Mouse (Mus musculus): ENCODE data around the gene Nell1. TPM values are rescaled to one million over a fixed set of nuclear protein-coding genes. Genes with fewer than 3 reads are reported as not detected.

Gene Nell1
- polyA plus RNA-seq, 1 experiment: 0.28 TPM

DNA sequence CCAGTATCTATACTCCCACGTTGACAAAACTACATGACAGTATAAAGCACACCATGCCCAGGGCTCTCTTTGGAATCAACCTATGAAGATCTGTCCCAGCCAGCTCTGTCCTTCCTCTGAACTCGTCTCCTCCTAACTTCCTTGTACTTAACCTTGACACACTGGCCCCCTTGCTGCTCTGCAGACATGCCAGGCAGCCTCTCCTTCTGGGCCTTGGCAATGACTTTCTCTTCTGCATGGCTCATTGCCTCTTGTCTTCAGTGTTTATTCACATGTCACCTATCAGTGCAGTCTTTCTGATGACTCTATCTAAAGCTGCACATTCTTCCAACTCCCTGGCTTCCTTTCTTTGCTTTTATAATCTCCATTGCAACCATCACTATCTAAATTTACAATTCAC is 376.9 kb downstream of the Nell1 start:
- 53% methylated on average over 2 of the region's 2 CpGs for WGBS
- Histone ChIP-seq H3K4me3 (replicated peaks; ENCODE audit: extremely low read depth, low read depth, low read length) (no peak overlapping the region), H3K4me1 (ENCODE audit: control insufficient read depth, insufficient read depth, low read length) (no peaks in the 10 kb centered on the region)
- TF ChIP-seq POLR2A (IDR thresholded peaks at IDR 0.05; ENCODE audit: borderline replicate concordance, extremely low read depth, low read depth, low read length): no peak
- no peak for TF ChIP-seq CTCF (IDR thresholded peaks at IDR 0.05; ENCODE audit: insufficient read depth, low read length)
- no peak for DNase-seq

DNA sequence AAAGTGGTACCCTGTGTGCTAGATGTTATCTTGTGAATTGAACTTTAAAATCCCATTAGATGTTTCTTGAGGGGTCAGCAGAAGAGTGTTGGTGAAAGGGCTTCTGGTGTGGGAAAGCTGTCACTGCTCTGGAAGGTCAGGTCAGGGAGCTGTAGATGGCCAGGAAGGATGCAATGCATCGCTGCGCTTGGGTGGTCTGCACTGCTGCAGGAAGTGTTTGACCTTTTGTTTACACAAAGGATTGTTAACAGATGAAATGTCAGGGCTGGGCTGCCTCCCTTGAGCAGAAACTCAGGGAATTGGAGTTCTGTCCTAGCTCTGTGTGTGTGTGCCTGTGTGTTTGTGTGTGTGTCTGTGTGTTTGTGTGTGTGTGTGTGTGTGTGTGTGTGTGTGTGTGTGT is 382.5 kb downstream of the Nell1 start:
- Histone ChIP-seq H3K4me3 (replicated peaks; ENCODE audit: extremely low read depth, low read depth, low read length) (no peak overlapping the region), H3K4me1 (ENCODE audit: control insufficient read depth, insufficient read depth, low read length) (no peaks in the 10 kb centered on the region; the same call in 1 of the 2 replicates)
- TF ChIP-seq CTCF (IDR thresholded peaks at IDR 0.05; ENCODE audit: insufficient read depth, low read length) (no peak), POLR2A (IDR thresholded peaks at IDR 0.05; ENCODE audit: borderline replicate concordance, extremely low read depth, low read depth, low read length) (no peak)
- no peak for DNase-seq
- 9% methylated on average over 2 of the region's 2 CpGs for WGBS

DNA sequence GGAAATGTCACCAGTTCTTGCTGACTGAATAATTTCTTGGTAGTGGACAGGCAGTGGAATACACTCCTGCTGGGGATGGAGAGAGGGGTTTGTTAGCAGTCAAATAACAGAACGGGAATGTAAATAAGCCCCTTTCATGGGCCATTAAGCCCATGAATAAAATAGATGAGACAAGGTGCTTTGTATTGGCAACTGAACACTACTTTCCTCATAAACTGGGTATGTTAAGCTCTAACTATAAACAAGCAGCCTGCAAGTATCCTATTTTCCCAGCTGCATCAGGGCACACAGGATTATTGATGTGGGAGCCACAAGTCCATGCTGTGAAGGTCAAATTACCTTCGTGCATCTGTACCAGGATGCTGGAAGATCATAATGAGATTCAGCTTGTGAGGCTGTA is 387.4 kb downstream of the Nell1 start:
- Histone ChIP-seq H3K4me3 (replicated peaks; ENCODE audit: extremely low read depth, low read depth, low read length) (no peak overlapping the region), H3K4me1 (ENCODE audit: control insufficient read depth, insufficient read depth, low read length) (no peaks in the 10 kb centered on the region; the same call in 1 of the 2 replicates)
- WGBS: 51% methylated on average over 2 of the region's 2 CpGs
- TF ChIP-seq POLR2A (IDR thresholded peaks at IDR 0.05; ENCODE audit: borderline replicate concordance, extremely low read depth, low read depth, low read length): no peak
- TF ChIP-seq CTCF (IDR thresholded peaks at IDR 0.05; ENCODE audit: insufficient read depth, low read length): no peak
- no peak for DNase-seq

DNA sequence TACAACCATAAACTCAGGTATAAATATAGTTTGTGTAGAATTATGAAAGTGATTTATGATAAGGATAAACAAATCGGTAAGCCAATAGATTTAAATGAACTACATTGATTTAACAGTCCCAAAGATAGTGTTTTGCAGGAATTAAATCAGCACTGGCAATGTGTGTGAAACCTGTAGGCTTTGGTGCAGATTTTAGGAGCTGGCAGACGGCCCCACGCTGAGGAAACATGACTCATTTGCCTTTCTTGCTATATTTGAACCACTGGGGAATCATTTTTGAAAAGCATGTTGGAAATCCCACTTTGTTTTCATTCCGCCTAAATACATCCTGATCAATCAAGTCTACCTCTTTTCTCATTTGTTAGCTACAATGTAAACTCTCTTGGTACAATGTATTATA is 400.2 kb downstream of the Nell1 start:
- no peak for DNase-seq
- TF ChIP-seq POLR2A (IDR thresholded peaks at IDR 0.05; ENCODE audit: borderline replicate concordance, extremely low read depth, low read depth, low read length) (no peak), CTCF (IDR thresholded peaks at IDR 0.05; ENCODE audit: insufficient read depth, low read length) (no peak)
- Histone ChIP-seq H3K4me3 (replicated peaks; ENCODE audit: extremely low read depth, low read depth, low read length) (no peak overlapping the region), H3K4me1 (ENCODE audit: control insufficient read depth, insufficient read depth, low read length) (no peaks in the 10 kb centered on the region)
- WGBS: 77% methylated on average over 4 of the region's 4 CpGs

DNA sequence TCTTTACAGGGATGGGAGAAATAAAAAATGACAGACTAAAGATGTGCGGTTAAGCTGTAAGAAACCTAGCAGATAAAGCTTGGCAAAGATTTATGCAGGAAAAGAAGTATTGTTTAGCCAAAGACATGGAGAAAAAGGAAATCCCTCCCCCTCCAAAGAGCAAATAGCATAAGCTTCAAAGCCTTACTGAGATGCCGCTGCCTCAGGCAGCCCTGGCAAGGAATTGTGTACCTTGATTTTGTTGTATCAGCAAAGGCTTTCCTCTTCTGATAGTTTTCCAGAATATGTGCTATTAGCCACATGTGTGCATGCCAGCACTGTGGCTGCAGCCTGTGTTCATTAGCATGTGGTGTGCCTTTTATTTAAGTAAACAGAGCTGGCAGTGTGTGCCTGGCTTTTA is 435.8 kb downstream of the Nell1 start:
- no peak for DNase-seq
- TF ChIP-seq CTCF (IDR thresholded peaks at IDR 0.05; ENCODE audit: insufficient read depth, low read length): no peak
- TF ChIP-seq POLR2A (IDR thresholded peaks at IDR 0.05; ENCODE audit: borderline replicate concordance, extremely low read depth, low read depth, low read length): no peak
- Histone ChIP-seq H3K4me3 (replicated peaks; ENCODE audit: extremely low read depth, low read depth, low read length) (no peak overlapping the region), H3K4me1 (ENCODE audit: control insufficient read depth, insufficient read depth, low read length) (no peaks in the 10 kb centered on the region)
- whole genome bisulfite sequencing: 24% methylated on average over 2 of the region's 2 CpGs

DNA sequence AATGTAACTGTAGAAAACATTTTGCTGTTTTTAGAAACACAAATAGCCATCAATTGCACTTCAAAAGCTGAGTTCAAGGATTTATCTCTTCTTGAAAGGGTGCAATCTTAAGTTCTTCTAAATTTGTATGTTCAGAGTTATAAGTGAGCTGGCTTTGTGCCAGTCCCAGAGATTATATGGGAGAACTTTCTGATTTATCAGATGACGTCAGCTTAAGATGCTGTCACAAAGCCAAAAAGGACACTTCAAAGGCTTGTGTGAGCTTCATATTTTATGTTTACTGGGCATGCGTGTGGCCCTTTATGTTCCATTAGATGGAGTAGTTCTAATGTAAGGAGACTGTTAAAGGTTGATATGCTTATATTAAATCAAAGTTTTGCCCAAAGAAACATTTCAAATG is 445.3 kb downstream of the Nell1 start:
- no peak for DNase-seq
- H3K4me1 ChIP-seq (ENCODE audit: control insufficient read depth, insufficient read depth, low read length): no peaks in the 10 kb centered on the region
- H3K4me3 ChIP-seq (replicated peaks; ENCODE audit: extremely low read depth, low read depth, low read length): no peak overlapping the region
- WGBS: 50% methylated on average over 2 of the region's 2 CpGs
- no peak for TF ChIP-seq CTCF (IDR thresholded peaks at IDR 0.05; ENCODE audit: insufficient read depth, low read length)
- TF ChIP-seq POLR2A (IDR thresholded peaks at IDR 0.05; ENCODE audit: borderline replicate concordance, extremely low read depth, low read depth, low read length): no peak

DNA sequence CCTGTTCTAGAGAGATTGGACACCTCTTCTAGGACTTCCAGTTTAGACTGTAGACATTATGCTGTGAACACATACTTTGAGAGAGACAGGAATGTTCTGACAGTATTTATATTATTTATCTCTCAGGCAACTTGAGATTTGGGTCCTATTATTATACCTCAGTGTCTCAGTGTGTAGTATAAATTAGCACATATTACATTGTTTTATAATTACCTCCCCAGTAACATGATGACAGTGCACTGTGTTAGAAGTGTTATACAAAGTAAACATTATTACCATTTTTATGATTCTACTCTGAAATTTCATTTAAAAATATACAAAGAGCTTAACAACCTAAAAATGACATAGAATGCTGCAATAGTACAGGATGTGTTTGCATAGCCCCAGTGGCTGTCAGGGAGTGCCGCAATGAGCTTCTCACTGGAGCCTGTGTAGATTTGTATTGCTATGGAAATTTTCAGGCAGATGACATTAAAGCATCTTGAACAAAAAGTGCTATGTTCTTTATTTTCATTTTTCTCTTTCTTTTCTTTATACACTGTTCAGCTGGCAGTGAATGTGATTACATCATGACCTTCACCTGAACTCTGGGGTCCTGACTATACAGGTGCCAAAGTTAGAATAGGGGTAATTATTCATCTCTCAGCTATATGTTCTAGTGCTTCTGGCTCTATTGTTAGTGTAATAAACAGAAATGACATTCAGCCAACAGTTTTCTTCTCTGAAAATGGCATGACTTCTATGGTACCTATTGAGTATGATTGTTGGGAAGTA is 447.9 kb downstream of the Nell1 start:
- WGBS: 83% methylated on average over 1 of the region's 1 CpGs
- no peaks in the 10 kb centered on the region for H3K4me1 ChIP-seq (ENCODE audit: control insufficient read depth, insufficient read depth, low read length)
- H3K4me3 ChIP-seq (replicated peaks; ENCODE audit: extremely low read depth, low read depth, low read length): no peak overlapping the region
- TF ChIP-seq CTCF (IDR thresholded peaks at IDR 0.05; ENCODE audit: insufficient read depth, low read length): no peak
- TF ChIP-seq POLR2A (IDR thresholded peaks at IDR 0.05; ENCODE audit: borderline replicate concordance, extremely low read depth, low read depth, low read length): no peak
- DNase-seq: no peak

DNA sequence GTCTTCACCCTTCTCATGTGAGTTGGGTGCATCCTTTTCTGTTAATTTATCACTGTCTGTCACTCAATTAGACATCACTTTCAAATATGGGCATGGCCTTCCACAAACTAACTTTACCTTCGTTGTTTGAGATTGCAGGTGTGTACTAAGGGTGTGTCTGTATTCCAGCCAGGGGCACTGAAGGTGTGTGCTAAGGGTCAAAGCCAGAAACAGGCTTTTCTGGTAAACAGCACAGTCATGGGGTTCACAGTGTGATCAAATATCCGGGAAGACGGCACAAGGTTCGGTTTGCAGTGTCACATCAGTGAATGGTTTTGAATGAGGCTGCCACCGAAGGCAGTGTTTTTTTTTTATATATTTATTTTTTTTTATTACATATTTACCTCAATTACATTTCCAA is 455.1 kb downstream of the Nell1 start:
- 78% methylated on average over 5 of the region's 5 CpGs for WGBS

DNA sequence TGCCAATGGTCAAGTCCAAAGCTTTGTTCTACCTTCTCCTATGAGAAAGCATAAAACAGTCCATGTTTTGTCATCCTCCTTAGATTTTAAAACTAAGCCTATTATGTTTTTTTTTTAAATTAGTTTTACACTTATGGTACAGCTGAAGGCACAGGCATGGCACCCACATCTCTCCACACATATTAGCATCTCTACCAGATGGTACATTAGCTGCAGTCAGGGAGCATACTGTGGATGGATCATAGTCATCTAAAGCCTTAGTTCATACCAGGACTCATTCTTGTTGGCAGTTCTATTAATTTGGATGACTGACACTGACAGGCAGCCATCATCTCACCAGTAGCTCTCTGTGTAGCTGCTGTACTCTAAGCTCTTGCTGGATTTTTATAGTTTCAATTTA is 466.6 kb downstream of the Nell1 start:
- Histone ChIP-seq H3K4me3 (replicated peaks; ENCODE audit: extremely low read depth, low read depth, low read length) (no peak overlapping the region), H3K4me1 (ENCODE audit: control insufficient read depth, insufficient read depth, low read length) (no peaks in the 10 kb centered on the region; the same call in 1 of the 2 replicates)
- TF ChIP-seq POLR2A (IDR thresholded peaks at IDR 0.05; ENCODE audit: borderline replicate concordance, extremely low read depth, low read depth, low read length): no peak
- TF ChIP-seq CTCF (IDR thresholded peaks at IDR 0.05; ENCODE audit: insufficient read depth, low read length): no peak
- no peak for DNase-seq

More for the DNA sequence above, 455.1 kb downstream of the Nell1 start:
- H3K4me1 ChIP-seq (ENCODE audit: control insufficient read depth, insufficient read depth, low read length): no peaks in the 10 kb centered on the region
- DNase-seq: no peak
- TF ChIP-seq POLR2A (IDR thresholded peaks at IDR 0.05; ENCODE audit: borderline replicate concordance, extremely low read depth, low read depth, low read length) (no peak), CTCF (IDR thresholded peaks at IDR 0.05; ENCODE audit: insufficient read depth, low read length) (no peak)
- no peak overlapping the region for H3K4me3 ChIP-seq (replicated peaks; ENCODE audit: extremely low read depth, low read depth, low read length)

DNA sequence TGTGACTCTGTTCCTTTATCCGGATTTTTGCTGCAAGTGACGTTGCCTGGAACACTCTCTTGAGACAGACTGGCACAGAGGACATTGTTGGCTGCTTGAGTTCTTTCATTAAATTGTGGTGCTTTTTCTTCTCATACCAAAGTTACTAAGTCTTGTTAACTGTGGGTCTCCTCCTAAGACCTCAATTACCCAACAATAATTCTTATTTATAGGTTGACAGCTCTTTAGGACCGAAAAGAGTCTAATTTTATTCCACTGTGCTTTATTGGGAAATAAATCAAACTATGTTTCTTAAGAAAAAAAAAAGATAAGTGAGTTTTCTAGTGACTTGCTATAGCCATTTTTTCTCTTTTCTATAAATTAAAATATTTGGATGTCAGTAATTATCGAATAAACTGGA is 472.7 kb downstream of the Nell1 start:
- WGBS: 81% methylated on average over 4 of the region's 4 CpGs
- no peak for TF ChIP-seq CTCF (IDR thresholded peaks at IDR 0.05; ENCODE audit: insufficient read depth, low read length)
- TF ChIP-seq POLR2A (IDR thresholded peaks at IDR 0.05; ENCODE audit: borderline replicate concordance, extremely low read depth, low read depth, low read length): no peak
- no peak overlapping the region for H3K4me3 ChIP-seq (replicated peaks; ENCODE audit: extremely low read depth, low read depth, low read length)
- DNase-seq: no peak
- H3K4me1 ChIP-seq (ENCODE audit: control insufficient read depth, insufficient read depth, low read length): no peaks in the 10 kb centered on the region; the same call in 1 of the 2 replicates

All from lung, adult 2 months (tissue).